Mouse (Mus musculus) myocyte (in vitro differentiated cells): Measurements from ENCODE around the gene Lamb2. TPM values are rescaled to one million over a fixed set of nuclear protein-coding genes. Genes with fewer than 3 reads are reported as not detected.
A peak's percentile ranks its signal among the peaks of the same experiment; 100 is the strongest.

Experiments used
- H3K27me3 ChIP-seq: one replicate; pipeline ENCODE4 v1.6.1; 2011; ENCODE audit not compliant: control insufficient read depth, insufficient read depth, insufficient read length
- H3K36me3 ChIP-seq: one replicate; pipeline ENCODE4 v1.6.1; 2011; ENCODE audit not compliant: control insufficient read depth, insufficient read depth
- H3K4me2 ChIP-seq: one replicate; pipeline ENCODE4 v1.6.1; 2011; ENCODE audit warnings: low read depth, control low read depth
- H3K4me3 ChIP-seq: one replicate; pipeline ENCODE4 v1.5.1; 2011; ENCODE audit warnings: mild to moderate bottlenecking, control low read depth, moderate library complexity
- H3K79me2 ChIP-seq: one replicate; pipeline ENCODE4 v1.6.1; 2011; ENCODE audit not compliant: control insufficient read depth, insufficient read depth
- H3ac ChIP-seq: one replicate; pipeline ENCODE4 v1.6.1; 2011; ENCODE audit not compliant: control insufficient read depth, insufficient read length
- CEBPB ChIP-seq: IDR thresholded peaks from 2 replicates; pipeline ENCODE4 v1.6.1; 2011; ENCODE audit warnings: mild to moderate bottlenecking, moderate library complexity; ENCODE audit not compliant: poor library complexity, insufficient read depth, severe bottlenecking
- E2F4 ChIP-seq: IDR thresholded peaks from one replicate; pipeline ENCODE4 v1.6.1; 2011; ENCODE audit warnings: mild to moderate bottlenecking, control low read depth, moderate library complexity; ENCODE audit not compliant: insufficient read depth
- MAX ChIP-seq: IDR thresholded peaks from one replicate; pipeline ENCODE4 v1.6.1; 2011; ENCODE audit warnings: low read depth, mild to moderate bottlenecking, control low read depth
- MYOD1 ChIP-seq, 3 experiments: IDR thresholded peaks; one replicate each; pipeline ENCODE4 v1.6.1; 2011; ENCODE audit warnings: control low read depth in 2 of 3, low read depth in 2 of 3, mild to moderate bottlenecking in 2 of 3, moderate library complexity in 1 of 3; ENCODE audit not compliant: insufficient read length in 2 of 3, control insufficient read depth in 1 of 3
- MYOG ChIP-seq, 3 experiments: IDR thresholded peaks; one replicate each; pipeline ENCODE4 v1.6.1; 2011; ENCODE audit warnings: control low read depth in 2 of 3, low read depth in 2 of 3, mild to moderate bottlenecking in 2 of 3; ENCODE audit not compliant: insufficient read length in 2 of 3, control insufficient read depth in 1 of 3, insufficient read depth in 1 of 3
- POLR2A ChIP-seq: IDR thresholded peaks from one replicate; pipeline ENCODE4 v1.6.1; 2011; ENCODE audit warnings: low read depth, mild to moderate bottlenecking, control low read depth, moderate library complexity; ENCODE audit not compliant: insufficient read length
- POLR2AphosphoS2 ChIP-seq: IDR thresholded peaks from one replicate; pipeline ENCODE4 v1.6.1; 2011; ENCODE audit warnings: low read depth, control low read depth; ENCODE audit not compliant: insufficient read length
- REST ChIP-seq: IDR thresholded peaks from one replicate; pipeline ENCODE4 v1.6.1; 2011; ENCODE audit warnings: mild to moderate bottlenecking, control low read depth, moderate library complexity; ENCODE audit not compliant: insufficient read depth, insufficient read length
- SRF ChIP-seq: IDR thresholded peaks from one replicate; pipeline ENCODE4 v1.6.1; 2011; ENCODE audit warnings: low read depth; ENCODE audit not compliant: control insufficient read depth, insufficient read length
- TCF12 ChIP-seq: IDR thresholded peaks from one replicate; pipeline ENCODE4 v1.6.1; 2011; ENCODE audit warnings: mild to moderate bottlenecking, control low read depth; ENCODE audit not compliant: poor library complexity, insufficient read depth, severe bottlenecking
- TCF3 ChIP-seq: IDR thresholded peaks from one replicate; pipeline ENCODE4 v1.6.1; 2011; ENCODE audit warnings: low read depth, control low read depth; ENCODE audit not compliant: insufficient read length
- USF1 ChIP-seq: IDR thresholded peaks from one replicate; pipeline ENCODE4 v1.6.1; 2011; ENCODE audit warnings: low read depth, mild to moderate bottlenecking, control low read depth, moderate library complexity
- polyA plus RNA-seq: library from polyadenylated mRNA; unstranded; fragments of >200 nt; fragmentation: generic; extraction: Trizol; gene quantifications from one replicate; pipeline ENCODE4 v1.2.1, GENCODE M21; 2012; ENCODE audit warnings: missing spikeins

Gene Lamb2
- polyA plus RNA-seq, 1 experiment = 61.6 TPM

DNA sequence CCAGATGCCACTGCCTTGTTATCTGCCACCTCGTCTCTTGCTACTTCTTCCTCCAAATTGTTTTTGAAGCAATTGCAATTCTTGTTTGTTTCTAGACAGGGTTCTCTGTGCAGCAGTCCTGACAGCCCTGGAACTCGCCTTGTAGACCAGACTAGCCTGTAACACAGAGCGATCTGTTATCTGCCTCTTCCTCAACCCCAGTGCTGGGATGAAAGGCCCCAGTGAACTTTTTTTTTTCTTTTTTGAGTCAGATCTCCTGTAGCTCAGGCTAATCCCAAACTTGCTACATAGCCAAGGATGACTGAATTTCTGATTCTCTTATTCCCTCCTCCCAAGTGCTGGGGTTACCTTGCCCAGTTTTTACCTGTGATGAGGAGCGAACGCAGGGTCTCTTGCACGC is 25.1 kb upstream of the Lamb2 start:
- Histone ChIP-seq H3K4me3 (no peak overlapping the region), H3K27me3 (no peaks in the 10 kb centered on the region), H3ac (no peak overlapping the region), H3K36me3 (no peaks in the 10 kb centered on the region), H3K79me2 (no peaks in the 10 kb centered on the region), H3K4me2 (no peak overlapping the region)
- TF ChIP-seq REST = no peak
- TF ChIP-seq E2F4 = no peak
- no peak for TF ChIP-seq MAX
- TF ChIP-seq MYOG (IDR thresholded peaks at IDR 0.05; ENCODE audit: control insufficient read depth in 1 of 3, insufficient read depth in 1 of 3, insufficient read length in 2 of 3, low read depth in 2 of 3) = no peak
- no peak for TF ChIP-seq SRF
- no peak for TF ChIP-seq CEBPB
- TF ChIP-seq USF1 = no peak
- TF ChIP-seq TCF12 = no peak
- no peak for TF ChIP-seq POLR2A
- TF ChIP-seq TCF3 = no peak
- no peak for TF ChIP-seq POLR2AphosphoS2
- no peak for TF ChIP-seq MYOD1 (IDR thresholded peaks at IDR 0.05; ENCODE audit: control insufficient read depth in 1 of 3, insufficient read length in 2 of 3, low read depth in 2 of 3)

DNA sequence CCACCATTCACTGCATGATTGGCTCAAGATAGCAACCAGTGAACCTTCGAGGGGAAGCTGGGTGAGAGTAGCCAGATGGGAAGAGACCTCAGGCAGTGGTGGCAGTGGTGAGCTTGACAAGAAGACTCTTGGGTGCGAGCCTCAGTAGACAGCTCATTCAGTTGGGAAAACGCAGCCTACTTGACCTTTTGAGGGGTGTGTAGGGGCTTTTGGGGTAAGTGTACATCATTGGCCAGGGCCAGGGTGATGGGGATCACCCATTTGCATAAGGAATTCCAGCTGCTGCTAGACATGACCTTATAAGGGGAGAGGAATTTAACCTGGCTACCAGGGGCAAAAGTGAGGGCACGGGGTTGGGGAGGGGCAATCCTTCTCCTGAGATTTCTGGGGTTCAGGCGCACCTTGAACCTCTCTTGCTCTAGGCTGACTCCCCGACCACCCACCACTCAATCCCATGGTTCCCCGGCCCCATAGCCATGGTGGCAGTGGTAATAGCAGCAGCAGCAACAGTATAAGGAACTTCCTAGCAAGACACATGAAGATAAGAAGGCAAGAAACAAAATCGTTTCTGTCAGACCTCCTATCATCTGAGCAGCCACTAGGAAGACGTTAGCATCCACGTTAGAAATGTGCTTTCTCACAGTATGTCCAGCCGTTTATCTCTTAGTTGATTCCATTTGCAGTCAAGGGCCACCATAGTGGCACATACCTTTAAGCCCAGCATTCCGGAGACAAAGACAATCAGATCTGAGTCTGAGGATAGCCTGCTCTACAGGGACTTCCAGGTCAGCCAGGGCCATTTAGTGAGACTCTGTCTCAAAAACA is 23.6 kb upstream of the Lamb2 start:
- peaks cover 4% of the 10 kb centered on the region for H3K79me2 ChIP-seq
- no peak for TF ChIP-seq E2F4
- no peak for TF ChIP-seq MAX
- H3K36me3 ChIP-seq = no peaks in the 10 kb centered on the region
- H3K4me3 ChIP-seq = no peak overlapping the region
- no peak overlapping the region for H3K4me2 ChIP-seq
- H3ac ChIP-seq = no peak overlapping the region
- no peaks in the 10 kb centered on the region for H3K27me3 ChIP-seq

DNA sequence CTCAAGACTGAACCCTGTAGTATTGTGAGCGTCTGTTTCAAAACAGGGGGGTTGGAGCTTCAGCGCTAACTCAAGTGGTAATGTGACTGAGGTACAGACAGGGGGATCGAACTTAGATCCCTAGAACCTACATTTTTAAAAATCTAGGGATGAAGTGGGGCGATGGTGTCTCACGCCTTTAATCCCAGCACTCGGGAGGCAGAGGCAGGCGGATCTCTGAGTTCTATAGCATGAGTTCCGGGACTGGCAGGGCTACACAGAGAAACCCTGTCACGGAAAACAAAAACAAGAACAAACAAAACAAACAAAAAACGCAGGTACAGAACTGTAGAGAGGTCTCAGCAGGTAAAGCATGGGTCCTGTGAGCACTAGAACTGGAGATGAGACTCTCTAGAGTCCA is 22.6 kb upstream of the Lamb2 start:
- peaks cover 14% of the 10 kb centered on the region for H3K79me2 ChIP-seq
- H3K4me3 ChIP-seq = no peak overlapping the region
- H3ac ChIP-seq = no peak overlapping the region
- no peak overlapping the region for H3K4me2 ChIP-seq
- H3K27me3 ChIP-seq = no peaks in the 10 kb centered on the region
- no peaks in the 10 kb centered on the region for H3K36me3 ChIP-seq
- TF ChIP-seq TCF12 (no peak), CEBPB (no peak)

DNA sequence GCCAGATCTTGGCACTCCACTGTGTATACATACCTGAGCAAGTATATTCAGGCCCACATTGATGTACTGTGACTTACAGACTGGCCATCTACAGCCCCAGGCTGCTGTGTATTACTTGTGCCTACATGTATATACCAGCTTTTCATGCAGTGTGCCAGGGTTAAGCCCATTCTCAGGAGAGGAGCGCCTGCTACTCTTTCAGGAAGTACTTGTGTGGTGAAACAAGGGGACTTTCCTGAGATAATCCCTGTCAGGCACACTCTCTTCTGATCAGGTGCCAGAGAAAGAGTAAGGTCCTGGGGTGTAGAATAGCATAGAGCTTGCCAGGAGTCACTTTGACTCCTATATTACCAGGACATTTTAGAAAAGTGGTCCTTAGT is 19.6 kb upstream of the Lamb2 start:
- H3K36me3 ChIP-seq = no peaks in the 10 kb centered on the region
- H3K4me3 ChIP-seq = peak overlapping the region; percentile 77
- H3K27me3 ChIP-seq = no peaks in the 10 kb centered on the region
- TF ChIP-seq REST (no peak), MYOD1 (IDR thresholded peaks at IDR 0.05; ENCODE audit: control insufficient read depth in 1 of 3, insufficient read length in 2 of 3, low read depth in 2 of 3) (no peak), MYOG (IDR thresholded peaks at IDR 0.05; ENCODE audit: control insufficient read depth in 1 of 3, insufficient read depth in 1 of 3, insufficient read length in 2 of 3, low read depth in 2 of 3) (no peak), POLR2A (no peak), SRF (no peak), USF1 (no peak), TCF12 (no peak), POLR2AphosphoS2 (no peak), MAX (no peak), CEBPB (no peak), TCF3 (no peak), E2F4 (no peak)
- H3K4me2 ChIP-seq = peak overlapping the region; percentile 63
- peaks cover 26% of the 10 kb centered on the region for H3K79me2 ChIP-seq
- H3ac ChIP-seq = peak overlapping the region; percentile 88

DNA sequence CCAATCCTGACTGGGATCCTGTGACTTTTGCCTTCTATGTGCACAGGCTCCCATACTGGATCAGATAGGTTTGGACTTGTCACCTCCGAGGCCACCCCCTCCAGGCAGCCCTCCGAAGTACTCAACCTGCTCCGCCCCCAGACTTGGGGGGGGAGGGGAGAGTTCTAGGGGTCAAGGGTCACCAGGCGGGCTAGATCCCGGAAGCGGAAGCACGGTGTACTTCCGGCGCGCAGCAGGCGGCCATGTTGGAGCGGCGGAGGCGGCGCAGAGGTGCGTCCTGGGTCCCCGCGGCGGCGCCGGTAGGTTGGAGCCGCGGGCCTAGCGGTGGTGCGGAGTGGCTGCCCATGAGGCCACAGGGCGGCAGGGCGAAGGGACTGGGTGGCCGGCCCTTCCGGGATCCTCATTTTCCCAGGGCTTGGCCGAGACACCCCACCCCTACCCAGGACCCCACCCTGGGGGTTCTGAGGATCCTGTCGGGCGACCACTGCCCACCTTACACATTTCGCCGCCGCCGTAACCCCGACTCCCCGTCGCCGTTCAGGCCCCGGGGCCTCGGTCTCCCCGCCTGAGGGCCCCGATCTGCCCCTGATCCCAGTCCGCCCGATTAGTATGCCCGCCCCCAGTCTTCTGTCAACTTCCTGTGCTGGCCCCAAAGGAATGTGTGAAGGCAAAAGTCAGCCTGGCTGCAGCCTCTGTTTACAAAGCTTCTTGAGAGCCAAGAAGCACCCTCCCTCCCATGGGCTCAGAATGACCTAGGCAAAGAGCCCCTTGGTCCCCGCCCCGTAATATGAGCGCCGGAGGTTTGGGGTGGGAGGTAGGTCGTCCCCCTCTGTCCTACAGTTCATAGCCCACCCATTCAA is 19.0 kb upstream of the Lamb2 start, which contains the start of gene Ccdc71:
Ccdc71 (plus strand) TSS at position 209 of the 860 bp plus-strand sequence.
- H3K4me3 ChIP-seq = peak within 1 kb of the TSS; percentile 77
- TF ChIP-seq POLR2A (peak; percentile 79), MYOG (IDR thresholded peaks at IDR 0.05; ENCODE audit: control insufficient read depth in 1 of 3, insufficient read depth in 1 of 3, insufficient read length in 2 of 3, low read depth in 2 of 3) (no peak), POLR2AphosphoS2 (peak; percentile 84), TCF12 (no peak), MYOD1 (IDR thresholded peaks at IDR 0.05; ENCODE audit: control insufficient read depth in 1 of 3, insufficient read length in 2 of 3, low read depth in 2 of 3) (no peak)
- H3K27me3 ChIP-seq = no peaks in the 10 kb centered on the region
- H3K36me3 ChIP-seq = no peaks in the 10 kb centered on the region
- H3K79me2 ChIP-seq = peaks cover 26% of the 10 kb centered on the region
- H3K4me2 ChIP-seq = peak within 1 kb of the TSS; percentile 97
- peak within 1 kb of the TSS; percentile 88 for H3ac ChIP-seq
